In the genomic region with DNA sequence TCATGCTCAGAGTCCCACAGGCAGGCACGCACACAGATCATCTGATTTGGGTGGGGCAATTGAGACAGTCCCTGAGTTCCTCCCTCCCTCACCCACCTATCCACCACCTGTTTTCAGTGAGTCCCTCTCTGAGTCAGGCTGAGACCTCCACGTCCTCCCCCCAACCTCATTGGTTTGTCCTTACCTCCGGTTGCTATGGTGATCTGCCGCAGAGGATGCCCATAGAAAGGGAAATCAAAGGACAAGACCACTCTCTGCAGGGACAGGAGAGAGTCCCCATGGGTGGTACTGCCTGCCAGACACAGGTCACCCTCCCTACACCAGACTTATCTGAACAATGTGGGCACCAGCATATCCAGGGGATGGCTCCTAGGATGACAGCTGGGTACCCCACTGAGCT, we compare ENCODE assay signal across 24 mouse cellular contexts. TPM values are rescaled to one million over a fixed set of nuclear protein-coding genes. Genes with fewer than 3 reads are reported as not detected.
DNase-seq lines count a peak whose midpoint lies in the region; ATAC-seq and TF ChIP-seq lines count a peak whose summit lies in the region.
"Had no signal": no experiment of that assay in that cellular context is flagged by ENCODE, and none has a peak within 500 bp of the region (broad histone marks: within the 10 kb centered on the region; RNA-seq: fewer than 3 reads in every experiment).

No protein-coding gene starts in this region.

- no peak for TF ChIP-seq CTCF in E14TG2a.4 (conservative IDR thresholded peaks at IDR 0.05; ENCODE audit: low read length)

- no peaks in the 10 kb centered on the region for H3K36me3 ChIP-seq in hindbrain, embryonic 10.5 days
- H3K36me3 ChIP-seq in hindbrain, embryonic 14.5 days (replicated peaks; ENCODE audit: control insufficient read depth, insufficient read depth), result no peaks in the 10 kb centered on the region
- H3K36me3 ChIP-seq in E14TG2a.4 (ENCODE audit: insufficient read depth, low read length), result peaks cover 41% of the 10 kb centered on the region
- H3K36me3 ChIP-seq in midbrain, embryonic 16.5 days (ENCODE audit: control insufficient read depth, insufficient read depth, low read length), result no peaks in the 10 kb centered on the region
- H3K36me3 ChIP-seq: embryonic facial prominence, embryonic 13.5 days; heart, embryonic 15.5 days; intestine, embryonic 15.5 days; neural tube, embryonic 13.5 days had no signal

- H3K9me3 ChIP-seq in hindbrain, embryonic 10.5 days, result no peaks in the 10 kb centered on the region
- H3K9me3 ChIP-seq in hindbrain, embryonic 14.5 days (ENCODE audit: control insufficient read depth, low read length), result no peaks in the 10 kb centered on the region
- H3K9me3 ChIP-seq in E14TG2a.4 (ENCODE audit: low read length), result no peaks in the 10 kb centered on the region
- H3K9me3 ChIP-seq in midbrain, embryonic 16.5 days (replicated peaks; ENCODE audit: control insufficient read depth, low read length, poor library complexity, severe bottlenecking), result no peaks in the 10 kb centered on the region
- H3K9me3 ChIP-seq: embryonic facial prominence, embryonic 13.5 days; heart, embryonic 15.5 days; intestine, embryonic 15.5 days; neural tube, embryonic 13.5 days had no signal

- 0 out of 2 replicates have a peak overlapping the region, but pooled peaks have one; percentile 31 for H3K27ac ChIP-seq in hindbrain, embryonic 10.5 days
- H3K27ac ChIP-seq in hindbrain, embryonic 14.5 days, result no peak overlapping the region
- peak overlapping the region; percentile 70 for H3K27ac ChIP-seq in midbrain, embryonic 16.5 days (ENCODE audit: low read length)
- H3K27ac ChIP-seq: embryonic facial prominence, embryonic 13.5 days; gastrocnemius, adult 2 months; heart, embryonic 15.5 days; intestine, embryonic 15.5 days; layer of hippocampus, adult 2 months; macrophage; neural tube, embryonic 13.5 days had no signal

- H3K4me1 ChIP-seq in hindbrain, embryonic 10.5 days (replicated peaks), result peaks cover 44% of the 10 kb centered on the region
- peaks cover 23% of the 10 kb centered on the region; the same call in 1 of the 2 replicates for H3K4me1 ChIP-seq in hindbrain, embryonic 14.5 days (replicated peaks; ENCODE audit: control insufficient read depth, insufficient read depth, low read length)
- H3K4me1 ChIP-seq in E14TG2a.4 (replicated peaks; ENCODE audit: low read depth, low read length), result peaks cover 88% of the 10 kb centered on the region
- peaks cover 23% of the 10 kb centered on the region for H3K4me1 ChIP-seq in midbrain, embryonic 16.5 days (ENCODE audit: control insufficient read depth, insufficient read depth, low read length)
- H3K4me1 ChIP-seq: intestine, embryonic 15.5 days had no signal

- no peak overlapping the region for H3K9ac ChIP-seq in hindbrain, embryonic 14.5 days
- H3K9ac ChIP-seq in midbrain, embryonic 16.5 days (ENCODE audit: low read depth, low read length), result no peak overlapping the region
- H3K9ac ChIP-seq: embryonic facial prominence, embryonic 13.5 days; heart, embryonic 15.5 days; intestine, embryonic 15.5 days; neural tube, embryonic 13.5 days had no signal

- WGBS in hindbrain, embryonic 10.5 days, result 37% methylated on average over 4 of the region's 4 CpGs
- WGBS in hindbrain, embryonic 14.5 days, result 32% methylated on average over 4 of the region's 4 CpGs
- 29% methylated on average over 4 of the region's 4 CpGs for WGBS in midbrain, embryonic 16.5 days

- no peaks in the 10 kb centered on the region for H3K27me3 ChIP-seq in hindbrain, embryonic 10.5 days (ENCODE audit: insufficient read depth, poor library complexity, severe bottlenecking)
- H3K27me3 ChIP-seq in hindbrain, embryonic 14.5 days (ENCODE audit: control insufficient read depth, insufficient read depth, low read length), result no peaks in the 10 kb centered on the region
- no peaks in the 10 kb centered on the region for H3K27me3 ChIP-seq in E14TG2a.4 (ENCODE audit: insufficient read depth, low read length)
- H3K27me3 ChIP-seq in midbrain, embryonic 16.5 days (ENCODE audit: control insufficient read depth, insufficient read depth, low read depth, low read length), result no peaks in the 10 kb centered on the region
- H3K27me3 ChIP-seq: embryonic facial prominence, embryonic 13.5 days; intestine, embryonic 15.5 days; neural tube, embryonic 13.5 days had no signal

- no peak overlapping the region for H3K4me2 ChIP-seq in hindbrain, embryonic 14.5 days (replicated peaks)
- no peak overlapping the region for H3K4me2 ChIP-seq in midbrain, embryonic 16.5 days (ENCODE audit: low read length)
- H3K4me2 ChIP-seq: embryonic facial prominence, embryonic 13.5 days; heart, embryonic 15.5 days; intestine, embryonic 15.5 days; neural tube, embryonic 13.5 days had no signal

- DNase-seq in hindbrain, embryonic 10.5 days (ENCODE audit: low spot score), result no peak
- DNase-seq in hindbrain, embryonic 14.5 days (ENCODE audit: low spot score), result no peak
- DNase-seq in brain, adult 2 months (ENCODE audit: low read depth, low spot score), result peak; percentile 19
- DNase-seq in right cerebral cortex, postnatal 25 days, result no peak
- no peak for DNase-seq in T-cell, adult 2 months (ENCODE audit: low spot score)
- DNase-seq: adrenal gland, postnatal 25 days; cerebellum, adult 11-12 months; cerebellum, postnatal 25 days; embryo, embryonic 11 days; gastrocnemius, adult 2 months; heart, postnatal 36 days; kidney, adult 8-10 months; kidney, postnatal 10 days; retina, postnatal 1 day had no signal

- no peak for ATAC-seq in hindbrain, embryonic 14.5 days (ENCODE audit: low FRiP score)
- peak; percentile 70; the same call in 1 of the 2 replicates for ATAC-seq in midbrain, embryonic 16.5 days
- ATAC-seq: intestine, embryonic 15.5 days had no signal

- 0 out of 2 replicates have a peak overlapping the region, but pooled peaks have one; percentile 3 for H3K4me3 ChIP-seq in hindbrain, embryonic 10.5 days
- H3K4me3 ChIP-seq in hindbrain, embryonic 14.5 days (replicated peaks; ENCODE audit: low read length), result no peak overlapping the region
- peak overlapping the region; percentile 29; the same call in 1 of the 2 replicates for H3K4me3 ChIP-seq in E14TG2a.4 (replicated peaks; ENCODE audit: low read length)
- no peak overlapping the region for H3K4me3 ChIP-seq in midbrain, embryonic 16.5 days (ENCODE audit: low read depth, low read length)
- H3K4me3 ChIP-seq: embryonic facial prominence, embryonic 13.5 days; erythroblast, embryonic 14.5 days; gastrocnemius, adult 2 months; heart, embryonic 15.5 days; intestine, embryonic 15.5 days; layer of hippocampus, adult 2 months; myocyte; neural tube, embryonic 13.5 days had no signal

RNA-seq across cellular contexts. Expression of a gene that starts 30.3 kb away (rescaled TPM):
- 0.11 and 0.24 TPM in 2 replicates for polyA plus RNA-seq in hindbrain, embryonic 10.5 days (2016; fragmentation: Nextera tagmentation; extraction: Ambion mirVana)
- polyA plus RNA-seq in hindbrain, embryonic 14.5 days (2014; fragmentation: Nextera tagmentation; extraction: Ambion mirVana), result 0.90 and 1.1 TPM in 2 replicates
- polyA plus RNA-seq in midbrain, embryonic 16.5 days (2015; fragmentation: Nextera tagmentation; extraction: Ambion mirVana), result 2.7 and 3.1 TPM in 2 replicates

RNA-seq across cellular contexts. Expression of a gene that starts 40.1 kb away (rescaled TPM):
- 13.3 and 16.2 TPM in 2 replicates for polyA plus RNA-seq in hindbrain, embryonic 10.5 days (2016; fragmentation: Nextera tagmentation; extraction: Ambion mirVana)
- 6.5 and 11.0 TPM in 2 replicates for polyA plus RNA-seq in hindbrain, embryonic 14.5 days (2014; fragmentation: Nextera tagmentation; extraction: Ambion mirVana)
- 6.3 and 8.4 TPM in 2 replicates for polyA plus RNA-seq in midbrain, embryonic 16.5 days (2015; fragmentation: Nextera tagmentation; extraction: Ambion mirVana)
- polyA plus RNA-seq: erythroblast, embryonic 14.5 days had no signal

Comparison
In these comparisons a context has a peak if more than half of its experiments do, and no peak if none do; other contexts are left out.
1. H3K4me3 ChIP-seq: peak in hindbrain, embryonic 10.5 days (single experiment) and E14TG2a.4 (single experiment); none in hindbrain, embryonic 14.5 days (single experiment) and midbrain, embryonic 16.5 days (single experiment).